Mouse (Mus musculus): ENCODE measurements around the gene Fam187b. TPM values are rescaled to one million over a fixed set of nuclear protein-coding genes. Genes with fewer than 3 reads are reported as not detected.

Gene Fam187b
- polyA plus RNA-seq, 1 experiment from 2014 or later = 0.63 TPM

DNA sequence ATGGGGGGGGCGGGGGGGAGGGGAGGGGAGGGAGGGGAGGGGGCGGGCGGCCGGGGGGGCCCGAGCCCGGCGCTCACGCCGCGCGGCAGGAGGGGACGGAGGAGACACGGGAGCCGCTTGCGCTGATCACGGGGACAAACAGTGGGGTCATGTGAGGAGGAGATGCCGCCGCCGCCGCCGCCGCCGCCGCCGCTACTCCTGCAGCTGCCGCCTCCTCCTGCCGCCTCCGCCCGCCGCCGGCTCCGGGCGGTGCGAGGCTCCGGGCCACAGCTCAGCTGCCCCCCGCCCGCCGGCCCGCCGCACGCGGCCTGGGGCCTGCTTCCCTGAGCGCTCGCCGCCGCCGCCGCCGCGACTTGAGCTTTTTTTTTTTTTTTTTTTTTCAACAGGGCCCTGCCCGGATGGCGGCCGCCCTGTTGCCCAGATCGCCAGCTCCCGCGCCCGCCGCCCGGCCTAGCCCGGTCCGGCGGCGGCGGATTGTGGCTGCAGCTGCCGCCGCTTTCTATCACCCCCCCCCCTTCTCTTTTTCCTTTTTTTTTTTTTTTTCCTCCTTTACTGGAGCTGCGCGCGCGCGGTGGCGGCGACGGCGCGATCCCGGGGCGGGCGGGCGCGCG is 16.7 kb upstream of the Fam187b start, which contains the start of gene Usf2:
Usf2 (minus strand) TSS at position 48 of the 611 bp plus-strand sequence.
- Histone ChIP-seq H3K4me3 (ENCODE audit: low read length) (peak within 1 kb of the TSS; percentile 87), H3K36me3 (ENCODE audit: control insufficient read depth, insufficient read depth, low read length) (peaks cover 21% of the 10 kb centered on the region), H3K27me3 (replicated peaks; ENCODE audit: control insufficient read depth, insufficient read depth, low read length) (no peaks in the 10 kb centered on the region), H3K9me3 (ENCODE audit: control insufficient read depth, low read length) (no peaks in the 10 kb centered on the region), H3K27ac (ENCODE audit: low read depth, low read length) (peak within 1 kb of the TSS; percentile 99), H3K4me2 (ENCODE audit: low read length) (peak within 1 kb of the TSS; percentile 65), H3K4me1 (ENCODE audit: control insufficient read depth, insufficient read depth, low read depth, low read length) (peaks cover 18% of the 10 kb centered on the region), H3K9ac (ENCODE audit: low read depth, low read length) (peak within 1 kb of the TSS; percentile 98)
- WGBS = under 1% methylated on average over 28 of the region's 82 CpGs
- ATAC-seq = peak; percentile 58

DNA sequence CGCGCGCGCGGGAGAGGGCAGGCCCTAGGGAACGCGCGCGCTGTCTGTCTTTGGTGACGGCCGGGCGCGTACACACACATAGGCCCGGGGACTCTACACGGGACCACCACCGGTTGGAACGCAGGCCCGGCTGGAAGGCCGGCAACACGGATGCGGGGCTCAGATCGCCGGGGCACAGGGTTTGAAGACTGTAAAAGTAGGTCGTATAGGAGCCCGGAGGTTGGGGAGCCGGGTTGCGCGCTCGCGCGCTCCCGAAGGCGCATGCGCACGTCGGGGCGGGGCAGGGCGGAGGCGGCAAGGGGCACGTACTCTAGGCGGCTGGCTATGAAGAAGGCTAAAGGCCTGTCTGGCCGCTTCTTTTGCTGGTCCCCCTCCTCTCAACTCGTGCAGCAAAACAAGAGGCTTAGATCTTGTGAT is 16.2 kb upstream of the Fam187b start:
- peak; percentile 76 for ATAC-seq
- Histone ChIP-seq H3K36me3 (ENCODE audit: control insufficient read depth, insufficient read depth, low read length) (peaks cover 18% of the 10 kb centered on the region), H3K27ac (ENCODE audit: low read depth, low read length) (peak overlapping the region; percentile 99), H3K9ac (ENCODE audit: low read depth, low read length) (peak overlapping the region; percentile 98), H3K9me3 (ENCODE audit: control insufficient read depth, low read length) (no peaks in the 10 kb centered on the region), H3K27me3 (replicated peaks; ENCODE audit: control insufficient read depth, insufficient read depth, low read length) (no peaks in the 10 kb centered on the region), H3K4me1 (ENCODE audit: control insufficient read depth, insufficient read depth, low read depth, low read length) (peaks cover 18% of the 10 kb centered on the region), H3K4me2 (ENCODE audit: low read length) (peak overlapping the region; percentile 65), H3K4me3 (ENCODE audit: low read length) (peak overlapping the region; percentile 87)
- 0% methylated on average over 43 of the region's 43 CpGs for WGBS

DNA sequence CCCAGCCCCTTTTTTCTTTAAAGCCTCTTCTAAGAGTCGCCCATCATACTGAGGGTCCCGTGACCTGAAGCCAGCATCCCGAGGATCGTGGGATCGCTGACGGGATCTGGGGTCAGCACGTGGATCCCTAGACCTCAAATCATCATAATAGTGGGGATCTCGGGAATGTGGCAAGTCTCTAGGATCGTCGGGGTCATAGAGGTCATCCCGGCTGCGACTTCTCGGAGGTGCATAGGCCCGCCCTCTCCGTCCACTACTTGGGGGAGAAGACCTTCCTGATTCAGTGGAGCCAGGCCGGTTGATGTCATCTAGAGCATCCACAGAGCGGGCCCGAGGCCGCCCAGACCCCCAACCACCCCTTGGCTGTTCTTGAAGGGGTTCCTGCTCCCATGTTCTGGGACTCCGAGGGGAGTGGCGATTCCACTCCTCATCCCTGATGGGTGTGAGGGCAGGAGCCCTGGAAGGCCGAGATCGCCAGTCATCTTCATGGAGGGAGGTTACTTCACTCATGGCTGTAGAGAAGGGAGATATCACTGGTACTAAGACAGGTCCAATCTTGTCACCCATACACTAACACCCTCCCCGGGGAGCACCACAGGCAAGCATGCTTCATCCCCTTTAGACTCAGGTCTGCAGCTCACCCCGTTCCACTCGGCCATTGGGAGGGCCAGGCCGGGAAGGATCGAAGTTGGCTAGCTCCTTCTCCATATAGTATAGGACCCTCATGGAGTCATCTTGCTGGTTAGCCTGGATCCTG is 15.3 kb upstream of the Fam187b start:
- H3K4me1 ChIP-seq (ENCODE audit: control insufficient read depth, insufficient read depth, low read depth, low read length) = peaks cover 18% of the 10 kb centered on the region
- H3K27me3 ChIP-seq (replicated peaks; ENCODE audit: control insufficient read depth, insufficient read depth, low read length) = no peaks in the 10 kb centered on the region
- peak overlapping the region; percentile 98 for H3K9ac ChIP-seq (ENCODE audit: low read depth, low read length)
- H3K27ac ChIP-seq (ENCODE audit: low read depth, low read length) = peak overlapping the region; percentile 99
- 70% methylated on average over 28 of the region's 28 CpGs for WGBS
- H3K36me3 ChIP-seq (ENCODE audit: control insufficient read depth, insufficient read depth, low read length) = peaks cover 11% of the 10 kb centered on the region
- no peaks in the 10 kb centered on the region for H3K9me3 ChIP-seq (ENCODE audit: control insufficient read depth, low read length)
- H3K4me2 ChIP-seq (ENCODE audit: low read length) = peak overlapping the region; percentile 65
- no peak for ATAC-seq
- H3K4me3 ChIP-seq (ENCODE audit: low read length) = peak overlapping the region; percentile 87

GRCm38 (mm10) chr7:30958866-30959487 is 14.6 kb upstream of the Fam187b start:
- H3K9me3 ChIP-seq (ENCODE audit: control insufficient read depth, low read length) = no peaks in the 10 kb centered on the region
- peaks cover 4% of the 10 kb centered on the region for H3K36me3 ChIP-seq (ENCODE audit: control insufficient read depth, insufficient read depth, low read length)
- no peak for ATAC-seq
- H3K9ac ChIP-seq (ENCODE audit: low read depth, low read length) = no peak overlapping the region
- 95% methylated on average over 9 of the region's 9 CpGs for WGBS
- H3K4me2 ChIP-seq (ENCODE audit: low read length) = no peak overlapping the region
- H3K4me1 ChIP-seq (ENCODE audit: control insufficient read depth, insufficient read depth, low read depth, low read length) = peaks cover 18% of the 10 kb centered on the region
- no peak overlapping the region for H3K4me3 ChIP-seq (ENCODE audit: low read length)
- no peaks in the 10 kb centered on the region for H3K27me3 ChIP-seq (replicated peaks; ENCODE audit: control insufficient read depth, insufficient read depth, low read length)
- H3K27ac ChIP-seq (ENCODE audit: low read depth, low read length) = no peak overlapping the region

DNA sequence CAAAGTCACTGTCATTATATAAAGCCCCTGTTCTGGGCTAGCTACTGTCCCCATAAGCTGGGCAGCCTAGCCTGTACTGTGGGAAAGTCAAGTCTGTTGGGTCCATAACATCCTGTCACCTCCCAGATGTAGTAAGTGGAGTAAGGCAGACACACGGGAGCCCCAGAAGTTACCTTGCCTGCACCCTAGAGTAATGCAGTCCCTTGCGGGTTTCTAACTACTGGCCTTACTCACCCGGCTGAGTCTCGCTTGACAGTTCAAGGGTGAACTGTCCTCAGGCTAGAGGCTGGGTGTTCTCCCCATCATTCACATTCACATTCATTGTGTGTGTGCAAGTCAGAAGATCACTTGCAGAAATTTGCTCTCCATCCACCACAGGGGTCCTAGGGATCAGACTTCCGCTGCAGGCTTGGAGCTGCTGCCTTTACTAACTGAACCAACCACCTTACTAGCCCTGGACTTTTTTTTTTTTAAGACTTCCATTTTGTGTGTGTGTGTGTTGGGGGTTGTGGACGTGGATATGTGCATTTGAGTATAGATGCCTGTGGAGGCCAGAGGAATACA is 13.7 kb upstream of the Fam187b start:
- Histone ChIP-seq H3K27ac (ENCODE audit: low read depth, low read length) (no peak overlapping the region), H3K27me3 (replicated peaks; ENCODE audit: control insufficient read depth, insufficient read depth, low read length) (no peaks in the 10 kb centered on the region), H3K9me3 (ENCODE audit: control insufficient read depth, low read length) (no peaks in the 10 kb centered on the region), H3K4me1 (ENCODE audit: control insufficient read depth, insufficient read depth, low read depth, low read length) (peaks cover 18% of the 10 kb centered on the region), H3K9ac (ENCODE audit: low read depth, low read length) (no peak overlapping the region), H3K4me3 (ENCODE audit: low read length) (no peak overlapping the region), H3K36me3 (ENCODE audit: control insufficient read depth, insufficient read depth, low read length) (no peaks in the 10 kb centered on the region), H3K4me2 (ENCODE audit: low read length) (no peak overlapping the region)
- WGBS = 90% methylated on average over 6 of the region's 6 CpGs
- ATAC-seq = no peak

GRCm38 (mm10) chr7:30962862-30963261 is 10.7 kb upstream of the Fam187b start:
- no peak for ATAC-seq
- no peaks in the 10 kb centered on the region for H3K36me3 ChIP-seq (ENCODE audit: control insufficient read depth, insufficient read depth, low read length)
- no peaks in the 10 kb centered on the region for H3K27me3 ChIP-seq (replicated peaks; ENCODE audit: control insufficient read depth, insufficient read depth, low read length)
- H3K4me2 ChIP-seq (ENCODE audit: low read length) = no peak overlapping the region
- H3K4me3 ChIP-seq (ENCODE audit: low read length) = no peak overlapping the region
- no peak overlapping the region for H3K9ac ChIP-seq (ENCODE audit: low read depth, low read length)
- 95% methylated on average over 5 of the region's 5 CpGs for WGBS
- no peaks in the 10 kb centered on the region for H3K9me3 ChIP-seq (ENCODE audit: control insufficient read depth, low read length)
- H3K27ac ChIP-seq (ENCODE audit: low read depth, low read length) = no peak overlapping the region
- peaks cover 8% of the 10 kb centered on the region for H3K4me1 ChIP-seq (ENCODE audit: control insufficient read depth, insufficient read depth, low read depth, low read length)

DNA sequence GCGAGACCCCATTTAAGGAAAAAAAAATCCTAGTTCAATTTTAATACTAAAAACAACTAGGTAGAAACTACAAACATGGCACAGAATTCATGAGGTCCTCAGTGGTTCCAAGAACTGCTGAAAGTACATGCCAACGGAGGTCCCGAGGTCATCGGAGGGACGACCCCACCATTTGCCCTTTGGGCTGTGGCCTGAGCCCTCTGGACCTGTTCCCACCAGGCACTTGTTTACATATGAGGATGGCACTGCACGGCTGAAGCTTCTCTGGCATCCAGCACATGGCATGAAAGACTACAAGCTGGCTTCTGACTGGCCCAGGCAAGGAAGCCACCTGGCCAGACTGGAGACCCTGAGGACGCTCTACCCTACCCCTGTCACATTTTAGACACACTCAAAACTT is 9.2 kb upstream of the Fam187b start:
- no peaks in the 10 kb centered on the region for H3K9me3 ChIP-seq (ENCODE audit: control insufficient read depth, low read length)
- H3K27ac ChIP-seq (ENCODE audit: low read depth, low read length) = no peak overlapping the region
- H3K36me3 ChIP-seq (ENCODE audit: control insufficient read depth, insufficient read depth, low read length) = no peaks in the 10 kb centered on the region
- H3K4me3 ChIP-seq (ENCODE audit: low read length) = no peak overlapping the region
- no peak overlapping the region for H3K9ac ChIP-seq (ENCODE audit: low read depth, low read length)
- no peaks in the 10 kb centered on the region for H3K4me1 ChIP-seq (ENCODE audit: control insufficient read depth, insufficient read depth, low read depth, low read length)
- ATAC-seq = no peak
- no peak overlapping the region for H3K4me2 ChIP-seq (ENCODE audit: low read length)
- 84% methylated on average over 7 of the region's 7 CpGs for WGBS
- H3K27me3 ChIP-seq (replicated peaks; ENCODE audit: control insufficient read depth, insufficient read depth, low read length) = no peaks in the 10 kb centered on the region

DNA sequence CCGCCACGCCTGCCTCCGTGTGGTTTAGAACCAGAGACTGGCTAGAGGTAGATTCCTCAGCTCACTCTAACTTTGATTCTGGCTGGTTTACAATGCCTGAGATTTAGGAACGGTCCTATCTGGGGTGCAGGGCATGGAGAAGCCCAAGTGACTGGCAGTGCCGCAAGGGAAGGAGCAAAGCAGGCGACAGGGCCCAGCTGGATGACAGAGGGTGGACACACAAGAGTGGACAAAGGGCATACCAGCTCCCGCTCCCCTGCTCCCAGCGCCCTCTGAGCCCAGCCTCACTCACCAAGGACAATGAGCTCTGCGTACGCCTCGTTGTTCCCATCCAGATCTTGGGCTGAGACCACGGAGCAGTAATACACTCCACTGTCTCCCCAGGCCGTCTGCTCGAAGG is 7.9 kb upstream of the Fam187b start:
- no peak for ATAC-seq
- no peak overlapping the region for H3K4me2 ChIP-seq (ENCODE audit: low read length)
- 56% methylated on average over 13 of the region's 14 CpGs for WGBS
- H3K36me3 ChIP-seq (ENCODE audit: control insufficient read depth, insufficient read depth, low read length) = no peaks in the 10 kb centered on the region
- no peaks in the 10 kb centered on the region for H3K9me3 ChIP-seq (ENCODE audit: control insufficient read depth, low read length)
- H3K4me1 ChIP-seq (ENCODE audit: control insufficient read depth, insufficient read depth, low read depth, low read length) = no peaks in the 10 kb centered on the region
- no peaks in the 10 kb centered on the region for H3K27me3 ChIP-seq (replicated peaks; ENCODE audit: control insufficient read depth, insufficient read depth, low read length)
- H3K9ac ChIP-seq (ENCODE audit: low read depth, low read length) = no peak overlapping the region
- H3K4me3 ChIP-seq (ENCODE audit: low read length) = no peak overlapping the region
- H3K27ac ChIP-seq (ENCODE audit: low read depth, low read length) = no peak overlapping the region

DNA sequence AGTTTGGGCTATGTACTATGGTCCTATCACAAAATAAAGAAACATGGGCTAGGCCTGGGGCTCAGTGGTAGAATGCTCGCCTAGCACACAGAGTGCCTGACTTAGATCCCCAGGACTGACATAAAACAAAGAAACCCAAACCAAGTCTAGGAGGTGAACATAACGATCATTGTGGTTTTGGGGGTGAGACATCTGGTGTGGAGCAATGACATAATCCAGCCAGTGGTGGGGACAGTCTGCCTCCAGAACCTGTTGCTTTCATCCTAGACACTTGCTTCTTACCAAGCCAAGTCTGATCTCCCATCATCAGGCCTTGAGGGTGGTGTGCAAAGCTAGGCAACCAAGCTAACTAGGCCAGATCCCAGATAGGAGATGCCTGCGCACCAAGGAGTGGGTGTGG is 6.9 kb upstream of the Fam187b start:
- H3K4me2 ChIP-seq (ENCODE audit: low read length) = no peak overlapping the region
- H3K9me3 ChIP-seq (ENCODE audit: control insufficient read depth, low read length) = no peaks in the 10 kb centered on the region
- no peak overlapping the region for H3K9ac ChIP-seq (ENCODE audit: low read depth, low read length)
- H3K27ac ChIP-seq (ENCODE audit: low read depth, low read length) = no peak overlapping the region
- no peaks in the 10 kb centered on the region for H3K4me1 ChIP-seq (ENCODE audit: control insufficient read depth, insufficient read depth, low read depth, low read length)
- ATAC-seq = no peak
- no peaks in the 10 kb centered on the region for H3K36me3 ChIP-seq (ENCODE audit: control insufficient read depth, insufficient read depth, low read length)
- 90% methylated on average over 3 of the region's 3 CpGs for WGBS
- H3K4me3 ChIP-seq (ENCODE audit: low read length) = no peak overlapping the region
- no peaks in the 10 kb centered on the region; the same call in 1 of the 2 replicates for H3K27me3 ChIP-seq (replicated peaks; ENCODE audit: control insufficient read depth, insufficient read depth, low read length)
